14 mouse cellular contexts compared by ENCODE assay signal in the genomic region with DNA sequence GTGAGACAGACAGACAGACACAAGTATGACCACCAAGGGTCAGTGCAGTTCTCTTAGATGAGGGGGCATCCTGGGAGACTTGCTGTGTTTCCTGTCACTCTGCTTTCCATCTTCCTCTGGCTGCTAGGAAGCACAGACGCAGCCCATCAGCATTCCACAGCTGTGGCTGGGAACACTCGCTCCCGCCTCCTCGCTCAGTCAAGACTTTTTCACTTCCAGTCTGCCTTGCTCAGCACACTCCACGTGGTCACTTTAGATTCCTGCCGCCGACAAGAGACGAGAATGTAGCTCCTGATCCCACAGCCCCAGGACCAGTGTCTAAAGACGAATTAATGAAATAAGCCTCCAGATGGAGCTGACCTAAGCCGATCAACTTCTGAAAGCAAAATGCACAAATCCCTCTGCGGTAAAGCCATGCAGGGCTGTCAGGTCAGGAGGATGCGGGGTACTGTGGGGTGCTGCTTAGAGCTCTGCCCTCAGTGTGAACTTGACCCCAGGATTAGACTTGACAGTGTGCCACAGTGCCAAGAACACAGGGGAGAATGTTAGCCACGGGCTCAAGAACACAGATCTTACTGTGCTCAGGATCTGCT.
DNase-seq lines count a peak whose midpoint lies in the region; ATAC-seq and TF ChIP-seq lines count a peak whose summit lies in the region.
"Had no signal": no experiment of that assay in that cellular context is flagged by ENCODE, and none has a peak within 500 bp of the region (broad histone marks: within the 10 kb centered on the region; RNA-seq: fewer than 3 reads in every experiment).

No protein-coding gene starts in this region.

- H3K9me3 ChIP-seq in intestine, embryonic 14.5 days (ENCODE audit: control insufficient read depth, low read length) = no peaks in the 10 kb centered on the region
- no peaks in the 10 kb centered on the region for H3K9me3 ChIP-seq in intestine, postnatal 0 days (ENCODE audit: control insufficient read depth)
- no peaks in the 10 kb centered on the region for H3K9me3 ChIP-seq in midbrain, embryonic 10.5 days (replicated peaks)
- H3K9me3 ChIP-seq in midbrain, embryonic 15.5 days = no peaks in the 10 kb centered on the region
- H3K9me3 ChIP-seq in midbrain, embryonic 14.5 days (ENCODE audit: control insufficient read depth, low read length) = no peaks in the 10 kb centered on the region

- WGBS in intestine, embryonic 14.5 days = 31% methylated on average over 13 of the region's 13 CpGs
- WGBS in intestine, postnatal 0 days = 44% methylated on average over 13 of the region's 13 CpGs
- WGBS in midbrain, embryonic 10.5 days = 46% methylated on average over 13 of the region's 13 CpGs
- 21% methylated on average over 13 of the region's 13 CpGs for WGBS in midbrain, embryonic 15.5 days
- WGBS in midbrain, embryonic 14.5 days = 18% methylated on average over 13 of the region's 13 CpGs

- no peaks in the 10 kb centered on the region for H3K27me3 ChIP-seq in intestine, embryonic 14.5 days (replicated peaks; ENCODE audit: control insufficient read depth, insufficient read depth, low read length)
- no peaks in the 10 kb centered on the region for H3K27me3 ChIP-seq in intestine, postnatal 0 days (replicated peaks; ENCODE audit: control insufficient read depth, insufficient read depth, low read length)
- peaks cover 30% of the 10 kb centered on the region for H3K27me3 ChIP-seq in midbrain, embryonic 10.5 days (ENCODE audit: low read depth, poor library complexity, severe bottlenecking)
- H3K27me3 ChIP-seq in midbrain, embryonic 15.5 days (replicated peaks) = no peaks in the 10 kb centered on the region
- H3K27me3 ChIP-seq in midbrain, embryonic 14.5 days (ENCODE audit: control insufficient read depth, insufficient read depth, low read length) = no peaks in the 10 kb centered on the region
- H3K27me3 ChIP-seq: Patski had no signal

- DNase-seq in intestine, embryonic 14.5 days (ENCODE audit: low spot score) = no peak
- DNase-seq in midbrain, embryonic 10.5 days (ENCODE audit: low spot score) = peak; percentile 55
- DNase-seq in midbrain, embryonic 14.5 days = peak; percentile 47
- no peak for DNase-seq in spleen, adult 12 weeks (ENCODE audit: low spot score)
- DNase-seq in spleen, postnatal 4 days (ENCODE audit: low spot score in 2 of 2) = no peak
- DNase-seq in urinary bladder, postnatal 36 days (ENCODE audit: low spot score in 2 of 2) = no peak
- DNase-seq: adrenal gland, adult 2 months; layer of hippocampus, adult 9-11 months; left cerebral cortex, postnatal 4 days had no signal

- H3K4me2 ChIP-seq in intestine, embryonic 14.5 days (ENCODE audit: low read length) = no peak overlapping the region
- H3K4me2 ChIP-seq in intestine, postnatal 0 days (replicated peaks; ENCODE audit: low read depth) = no peak overlapping the region
- no peak overlapping the region for H3K4me2 ChIP-seq in midbrain, embryonic 15.5 days
- H3K4me2 ChIP-seq in midbrain, embryonic 14.5 days (ENCODE audit: low read length) = no peak overlapping the region

- H3K4me3 ChIP-seq in intestine, embryonic 14.5 days (ENCODE audit: low read depth, low read length) = no peak overlapping the region
- H3K4me3 ChIP-seq in intestine, postnatal 0 days (ENCODE audit: low read depth, low read length) = no peak overlapping the region
- no peak overlapping the region for H3K4me3 ChIP-seq in midbrain, embryonic 10.5 days
- H3K4me3 ChIP-seq in midbrain, embryonic 15.5 days = no peak overlapping the region
- no peak overlapping the region for H3K4me3 ChIP-seq in midbrain, embryonic 14.5 days (replicated peaks; ENCODE audit: low read depth, low read length)
- H3K4me3 ChIP-seq: erythroblast, embryonic 14.5 days had no signal

- TF ChIP-seq CTCF in intestine, postnatal 0 days (IDR thresholded peaks at IDR 0.05; ENCODE audit: low read depth) = no peak

- H3K36me3 ChIP-seq in intestine, embryonic 14.5 days (ENCODE audit: control insufficient read depth, insufficient read depth, low read length) = no peaks in the 10 kb centered on the region
- H3K36me3 ChIP-seq in intestine, postnatal 0 days (ENCODE audit: control insufficient read depth, insufficient read depth) = no peaks in the 10 kb centered on the region
- no peaks in the 10 kb centered on the region for H3K36me3 ChIP-seq in midbrain, embryonic 10.5 days
- no peaks in the 10 kb centered on the region for H3K36me3 ChIP-seq in midbrain, embryonic 15.5 days (replicated peaks)
- H3K36me3 ChIP-seq in midbrain, embryonic 14.5 days (ENCODE audit: control insufficient read depth, insufficient read depth, low read length) = no peaks in the 10 kb centered on the region

- no peak overlapping the region for H3K27ac ChIP-seq in intestine, embryonic 14.5 days (ENCODE audit: low read depth)
- H3K27ac ChIP-seq in intestine, postnatal 0 days (ENCODE audit: low read depth, low read length) = no peak overlapping the region
- peak overlapping the region; percentile 33; the same call in 1 of the 2 replicates for H3K27ac ChIP-seq in midbrain, embryonic 10.5 days (replicated peaks)
- H3K27ac ChIP-seq in midbrain, embryonic 15.5 days = no peak overlapping the region
- no peak overlapping the region for H3K27ac ChIP-seq in midbrain, embryonic 14.5 days (replicated peaks; ENCODE audit: low read depth, low read length)
- H3K27ac ChIP-seq: macrophage had no signal

- H3K9ac ChIP-seq in intestine, embryonic 14.5 days (ENCODE audit: low read length) = no peak overlapping the region
- H3K9ac ChIP-seq in intestine, postnatal 0 days (ENCODE audit: low read depth, low read length) = no peak overlapping the region
- H3K9ac ChIP-seq in midbrain, embryonic 15.5 days = no peak overlapping the region
- no peak overlapping the region for H3K9ac ChIP-seq in midbrain, embryonic 14.5 days (replicated peaks; ENCODE audit: low read length)

- peak; percentile 55; the same call in 1 of the 2 replicates for ATAC-seq in intestine, embryonic 14.5 days (replicated peaks; ENCODE audit: low FRiP score, low TSS enrichment, low read depth)
- ATAC-seq in intestine, postnatal 0 days = no peak
- no peak; the same call in 1 of the 2 replicates for ATAC-seq in midbrain, embryonic 15.5 days (replicated peaks)
- no peak for ATAC-seq in midbrain, embryonic 14.5 days (ENCODE audit: low FRiP score, low TSS enrichment)
- ATAC-seq: Patski had no signal

- H3K4me1 ChIP-seq in intestine, embryonic 14.5 days (replicated peaks; ENCODE audit: control insufficient read depth, insufficient read depth, low read length) = 0 out of 2 replicates have a peak, but pooled peaks cover 2% of the 10 kb centered on the region
- H3K4me1 ChIP-seq in intestine, postnatal 0 days (replicated peaks; ENCODE audit: control insufficient read depth, insufficient read depth, low read length) = no peaks in the 10 kb centered on the region
- H3K4me1 ChIP-seq in midbrain, embryonic 10.5 days = peaks cover 22% of the 10 kb centered on the region
- H3K4me1 ChIP-seq in midbrain, embryonic 15.5 days = no peaks in the 10 kb centered on the region
- no peaks in the 10 kb centered on the region; the same call in 1 of the 2 replicates for H3K4me1 ChIP-seq in midbrain, embryonic 14.5 days (ENCODE audit: control insufficient read depth, insufficient read depth, low read length)

Comparison
In these comparisons a context has a peak if more than half of its experiments do, and no peak if none do; other contexts are left out.
1. DNase-seq: peak in midbrain, embryonic 10.5 days (single experiment) and midbrain, embryonic 14.5 days (single experiment); none in intestine, embryonic 14.5 days (single experiment), spleen, adult 12 weeks (single experiment), spleen, postnatal 4 days (0 of 2) and urinary bladder, postnatal 36 days (0 of 2).